Mouse (Mus musculus): ENCODE measurements around the gene Arhgap27.
"Not testable (repeated sequence)": the region's sequence is repeated elsewhere in the genome, so short reads cannot be mapped to it uniquely, and the experiment has no call there.

Gene Arhgap27

DNA sequence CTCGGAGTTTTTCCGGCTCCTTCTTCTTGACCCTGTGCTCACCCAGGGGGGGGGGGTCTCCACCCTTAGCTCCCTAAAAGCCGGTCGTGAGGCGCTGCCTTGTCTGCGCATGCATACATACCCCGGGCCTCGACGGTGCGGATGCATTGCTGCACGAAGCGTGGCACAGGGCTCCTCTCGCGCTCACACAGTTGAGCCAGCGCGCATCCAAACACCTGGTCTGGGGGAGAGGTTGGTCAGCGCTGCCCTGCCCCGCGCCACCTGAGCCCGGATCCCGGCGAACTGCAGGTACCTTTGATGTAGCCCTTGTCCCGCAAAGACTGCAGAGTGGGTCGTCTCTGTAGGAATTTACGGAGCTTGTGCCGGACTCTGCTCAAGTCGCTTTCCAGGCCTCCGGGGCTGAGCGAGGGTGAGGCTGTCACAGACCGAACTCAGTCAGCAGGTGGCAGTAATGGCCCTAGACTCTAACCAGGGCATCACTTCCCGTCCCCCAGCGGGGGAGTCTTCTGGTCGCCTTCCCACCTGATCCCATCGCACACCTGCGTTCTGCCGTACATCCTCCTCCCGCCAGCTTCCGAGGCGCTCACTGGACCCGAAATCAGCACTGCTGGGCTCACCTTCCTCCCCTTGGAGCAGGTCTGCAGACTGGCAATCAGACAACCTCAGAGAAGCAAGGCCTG, 29.6 kb downstream of the Arhgap27 start:
- DNase-seq (ENCODE audit: low spot score in 2 of 2): no peak

DNA sequence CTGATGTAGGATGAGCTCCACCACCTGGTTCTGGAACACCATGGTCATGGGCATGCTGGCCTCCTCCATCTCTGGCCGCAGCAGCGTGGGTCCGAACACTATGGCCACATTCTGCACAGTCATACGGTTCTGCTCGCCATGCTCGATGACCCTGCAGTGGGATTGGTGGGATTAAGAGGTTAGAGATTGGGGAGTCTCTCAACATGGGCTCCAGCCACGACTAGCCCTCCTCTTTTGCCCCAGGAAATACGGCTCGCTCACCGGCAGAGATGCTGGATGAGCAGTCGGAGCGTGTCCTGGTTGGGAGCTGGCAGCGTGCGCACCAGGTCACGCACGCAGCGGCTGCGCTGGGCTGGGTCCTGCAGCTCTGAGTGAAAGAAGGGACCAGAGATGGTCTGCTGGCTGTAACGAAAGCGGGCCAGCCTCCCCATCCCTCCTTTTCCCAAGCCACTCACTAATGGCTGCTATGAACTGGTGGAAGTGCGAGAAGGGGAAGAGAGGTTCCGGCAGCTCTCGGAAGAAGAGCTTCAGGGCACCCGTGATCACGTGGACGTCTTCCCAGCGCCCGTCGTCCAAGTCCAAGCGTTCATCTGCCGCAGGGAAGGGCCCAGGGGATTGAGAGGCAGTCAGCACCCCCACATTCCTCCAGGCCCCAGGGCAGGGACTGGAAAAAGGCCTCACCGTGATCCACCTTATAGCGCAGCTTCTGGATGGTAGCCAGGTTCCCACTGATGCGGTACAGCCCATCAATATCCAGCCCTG, 30.4 kb downstream of the Arhgap27 start:
- no peak for DNase-seq (ENCODE audit: low spot score in 2 of 2)

DNA sequence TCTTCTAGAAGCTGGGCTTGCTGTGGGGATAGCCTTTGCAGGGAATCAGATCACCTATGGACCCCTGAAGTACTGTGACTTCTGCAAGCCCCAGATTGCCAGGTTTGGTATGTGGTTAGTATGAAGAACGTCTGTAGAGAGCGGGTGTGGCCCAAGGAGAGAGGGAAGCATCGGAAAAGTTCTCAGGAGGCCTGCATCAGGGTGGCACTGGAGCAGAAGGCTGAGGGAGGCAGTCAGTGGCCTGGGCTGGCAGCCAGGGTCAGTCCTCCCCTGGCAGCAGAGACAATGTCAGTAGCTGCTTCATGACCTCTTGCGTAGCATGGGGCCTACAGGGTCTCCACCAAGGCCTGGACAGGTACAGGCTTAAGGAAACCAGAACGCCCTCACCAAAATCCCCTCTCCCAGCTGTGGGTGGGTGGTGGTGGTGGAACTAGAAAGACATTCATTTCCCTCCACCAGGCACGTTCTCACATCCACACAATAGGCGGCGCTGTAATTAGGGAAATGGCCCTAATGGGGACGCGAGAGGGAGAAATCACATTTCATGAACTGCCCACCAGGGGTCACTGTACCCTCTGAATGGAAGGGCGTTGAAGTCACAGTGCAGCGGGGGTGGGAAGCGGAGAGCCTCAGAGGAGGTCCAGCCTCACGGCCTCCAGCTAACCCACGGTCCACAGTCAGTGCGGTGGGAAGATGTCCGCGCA, 31.2 kb downstream of the Arhgap27 start:
- peak; percentile 47 to 76 for DNase-seq (ENCODE audit: low spot score in 2 of 2)

DNA sequence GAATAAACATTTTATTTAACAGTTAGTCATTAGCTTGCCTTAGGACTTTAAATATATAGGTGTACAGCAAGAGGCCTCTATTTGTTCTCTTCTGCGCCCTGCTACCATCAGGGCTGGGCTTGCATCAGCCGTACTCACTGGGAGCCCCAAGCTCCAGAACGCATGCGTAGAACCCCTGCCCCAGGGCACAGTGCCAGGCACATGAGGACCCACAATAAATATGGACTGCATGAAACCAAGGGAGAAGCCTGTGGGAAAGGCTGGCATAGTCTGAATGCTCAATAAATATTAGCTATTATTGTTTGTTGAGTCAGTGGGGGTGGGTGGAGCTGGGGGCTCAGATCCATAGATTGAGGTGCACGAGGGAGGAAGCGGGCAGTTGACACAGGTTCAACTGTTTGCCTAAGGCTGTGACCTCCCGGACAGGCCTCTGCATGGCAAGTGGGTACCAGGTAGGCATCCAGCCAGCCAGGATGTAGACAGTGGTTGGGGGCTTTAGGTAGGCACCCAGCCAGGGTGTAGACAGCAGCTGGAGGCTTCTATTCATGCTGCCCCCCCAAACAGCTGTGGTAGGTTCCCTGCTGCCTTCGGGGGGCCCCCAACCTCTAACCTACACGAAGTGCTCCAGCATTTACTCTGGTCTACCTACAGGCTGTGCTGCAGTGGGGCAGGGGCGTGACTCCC, 31.8 kb downstream of the Arhgap27 start:
- no peak for DNase-seq (ENCODE audit: low spot score in 2 of 2)

DNA sequence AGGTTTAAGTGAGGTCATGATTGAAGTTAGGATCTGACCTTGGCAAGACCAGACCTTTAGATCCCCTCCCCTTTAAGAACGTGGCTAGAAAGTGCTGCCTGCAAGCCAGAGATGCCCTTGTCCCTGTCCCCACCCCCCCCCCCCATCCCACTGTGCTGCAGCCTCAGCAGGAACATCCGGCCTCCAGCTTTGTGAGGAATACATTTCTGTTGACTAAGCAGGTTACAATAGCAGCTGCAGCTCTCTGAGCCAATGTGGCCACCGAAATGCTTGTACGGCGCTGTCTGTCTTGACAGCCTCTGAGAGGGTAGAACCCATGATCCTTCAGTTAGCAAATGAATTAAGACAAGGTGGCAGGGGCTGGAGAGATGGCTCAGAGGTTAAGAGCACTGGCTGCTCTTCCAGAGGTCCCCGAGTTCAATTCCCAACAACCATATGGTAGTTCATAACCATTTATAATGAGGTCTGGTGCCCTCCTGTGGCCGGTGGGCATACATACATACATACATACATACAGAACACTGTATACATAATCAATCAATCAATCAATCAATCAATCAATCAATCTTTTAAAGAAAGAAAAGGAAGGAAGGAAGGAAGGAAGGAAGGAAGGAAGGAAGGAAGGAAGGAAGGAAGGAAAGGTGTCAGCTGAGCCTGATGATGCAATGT, 32.7 kb downstream of the Arhgap27 start:
- no peak for DNase-seq (ENCODE audit: low spot score in 2 of 2)

DNA sequence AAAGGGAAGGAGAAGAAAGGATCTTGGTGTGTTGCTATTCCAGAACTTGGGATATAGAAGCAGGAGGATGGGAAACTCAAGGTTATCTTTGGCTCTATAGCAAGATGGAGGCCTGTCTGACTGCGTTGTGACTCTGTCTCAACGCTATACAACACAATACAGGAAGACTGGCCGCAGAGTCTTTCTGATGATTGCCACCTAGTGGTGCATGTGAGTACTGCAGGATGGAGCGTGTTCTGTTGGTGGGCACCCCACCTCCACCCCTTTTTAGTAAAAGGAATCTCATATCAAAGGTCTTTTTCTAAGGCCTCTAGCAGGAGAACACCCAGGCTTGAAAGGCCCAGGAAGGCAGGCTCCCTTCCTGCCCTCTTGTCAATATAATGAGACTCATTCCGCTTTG, 36.5 kb downstream of the Arhgap27 start:
- DNase-seq (ENCODE audit: low spot score in 2 of 2): peak; percentile 49 to 78

DNA sequence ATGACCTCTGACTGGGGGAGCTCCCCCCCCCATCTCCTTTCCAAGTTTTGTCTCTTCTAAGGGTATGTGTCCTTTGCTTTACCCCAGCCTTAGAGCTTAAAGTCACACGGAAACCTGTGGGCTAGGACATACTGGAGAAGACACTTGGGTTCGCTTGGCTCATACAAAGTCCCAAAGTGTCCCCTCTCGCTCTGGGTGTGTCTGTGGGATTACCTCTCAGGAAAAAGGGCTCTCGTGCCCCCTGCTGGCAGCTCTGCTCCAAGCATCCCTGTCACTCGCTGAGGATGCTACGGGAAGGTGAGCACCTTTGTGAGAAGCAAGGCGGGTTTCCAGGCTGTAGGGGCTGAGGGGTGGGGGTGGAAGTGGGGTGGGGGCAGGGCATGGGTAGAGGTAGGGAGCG, 38.3 kb downstream of the Arhgap27 start:
- DNase-seq (ENCODE audit: low spot score in 2 of 2): peak in 1 of 2 experiments; percentile 49

DNA sequence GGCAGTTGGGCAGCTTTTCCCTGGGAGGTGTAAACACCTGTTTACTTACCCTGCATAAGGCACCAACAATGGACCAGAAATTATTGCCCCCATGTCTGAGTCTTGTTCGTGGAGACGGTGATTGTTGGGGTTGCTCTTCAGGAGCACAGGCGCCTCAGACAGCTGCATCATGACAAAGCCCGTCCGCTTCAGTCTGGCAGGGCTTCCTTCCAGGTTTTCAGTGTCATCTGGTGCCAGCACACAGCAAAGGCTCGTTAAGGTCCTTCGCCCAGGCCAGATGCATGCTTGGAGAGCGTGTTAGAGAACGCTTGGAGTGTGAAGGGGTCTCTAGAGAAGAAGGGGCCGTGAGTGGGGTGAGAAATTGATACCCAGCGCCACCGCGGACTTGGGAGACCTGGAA, 38.8 kb downstream of the Arhgap27 start:
- DNase-seq (ENCODE audit: low spot score in 2 of 2): no peak

DNA sequence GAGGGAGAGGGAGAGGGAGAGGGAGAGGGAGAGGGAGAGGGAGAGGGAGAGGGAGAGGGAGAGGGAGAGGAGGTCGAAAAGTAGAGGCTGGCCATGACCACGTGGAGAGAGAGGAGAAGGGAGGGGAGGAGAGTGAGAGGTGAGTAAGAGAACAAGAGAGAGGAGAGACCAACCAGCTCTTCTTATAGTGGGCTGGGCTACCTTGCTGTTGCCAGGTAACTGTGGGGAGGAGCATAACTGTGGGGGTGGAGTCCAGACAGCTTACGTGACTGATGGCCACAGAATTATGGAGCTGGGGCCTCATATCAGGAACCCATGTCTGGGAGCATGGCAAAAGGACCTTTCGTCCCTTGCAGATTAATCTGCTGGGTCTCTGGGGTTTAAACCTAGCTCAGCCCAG, 40.7 kb downstream of the Arhgap27 start:
- DNase-seq (ENCODE audit: low spot score in 2 of 2): not testable (repeated sequence)

DNA sequence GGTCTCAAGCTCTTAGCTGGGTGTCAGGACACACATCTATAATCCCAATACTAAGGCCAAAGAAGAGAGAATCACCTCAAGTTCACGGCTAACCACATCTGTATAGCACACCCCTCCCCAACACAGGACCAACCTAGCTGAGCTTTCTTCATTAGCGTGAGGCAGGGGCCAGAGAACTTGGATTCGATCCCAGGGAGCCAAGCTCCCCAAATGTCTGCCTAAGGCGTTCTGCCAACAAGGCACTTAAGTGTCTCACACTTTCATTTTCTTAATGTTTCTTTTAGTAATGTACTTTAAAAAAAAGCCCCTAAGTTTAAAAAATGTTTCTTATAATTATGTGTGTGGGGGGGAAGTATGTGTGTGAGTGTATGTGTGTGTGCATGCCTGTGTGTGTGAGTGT, 42.8 kb downstream of the Arhgap27 start:
- DNase-seq (ENCODE audit: low spot score in 2 of 2): no peak

DNA sequence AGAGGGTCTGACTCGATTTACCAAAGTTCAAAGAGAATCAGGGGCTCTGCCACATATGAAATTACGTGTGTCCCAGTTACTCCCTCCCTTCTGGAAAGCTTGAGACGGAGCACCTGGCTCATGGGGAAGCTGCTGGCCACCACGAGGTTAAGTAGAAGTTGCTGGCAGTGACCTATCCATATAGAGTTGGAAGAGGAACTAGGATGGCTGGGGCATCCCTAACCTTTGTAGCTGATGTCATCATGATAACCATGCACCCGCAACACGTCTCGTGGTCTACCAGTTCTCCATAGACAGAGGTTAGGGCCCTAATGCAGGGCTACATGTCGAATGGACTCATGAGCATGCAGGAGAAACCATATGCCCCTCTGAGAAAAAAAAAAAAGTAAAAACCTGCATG, 43.3 kb downstream of the Arhgap27 start:
- no peak for DNase-seq (ENCODE audit: low spot score in 2 of 2)

DNA sequence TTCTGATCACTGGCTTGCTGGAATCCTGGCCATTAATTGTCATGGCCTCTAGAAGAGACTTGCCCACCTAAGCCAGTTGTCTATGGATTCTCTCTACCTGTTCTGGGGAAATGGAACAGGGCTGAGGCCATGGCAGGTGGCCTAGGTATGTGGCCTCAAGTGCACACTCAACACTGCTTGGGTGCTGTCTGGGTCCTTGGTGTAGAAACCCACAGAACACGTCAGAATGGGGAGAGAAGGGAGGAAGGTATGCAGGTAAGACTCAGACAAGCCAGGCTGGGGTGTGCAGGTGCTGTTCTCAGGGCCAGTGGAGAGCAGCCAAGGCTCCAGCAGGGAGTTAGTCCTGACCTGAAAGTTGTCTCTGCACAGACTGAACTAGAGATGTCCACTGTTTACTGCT, 45.5 kb downstream of the Arhgap27 start:
- DNase-seq (ENCODE audit: low spot score in 2 of 2): no peak

DNA sequence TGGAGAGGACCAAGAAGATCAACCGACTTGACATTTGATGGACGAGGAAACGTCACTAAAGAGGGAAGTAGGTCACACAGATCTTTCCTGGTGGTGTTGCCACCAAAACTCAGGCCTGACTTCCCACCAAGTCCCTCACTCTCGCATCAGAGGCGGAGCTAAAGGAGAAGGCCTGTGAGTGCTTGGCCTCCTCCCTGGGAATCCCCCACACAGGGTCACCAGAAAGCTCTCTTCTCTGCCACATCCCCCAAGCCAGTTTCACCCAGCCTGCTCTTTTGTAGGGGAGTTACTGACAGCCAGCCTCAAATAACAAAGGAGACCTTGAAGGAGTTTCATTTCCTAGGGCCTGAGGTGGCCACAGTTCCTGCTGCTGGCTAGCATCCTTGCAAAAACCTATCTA, 48.1 kb downstream of the Arhgap27 start:
- DNase-seq (ENCODE audit: low spot score in 2 of 2): no peak

DNA sequence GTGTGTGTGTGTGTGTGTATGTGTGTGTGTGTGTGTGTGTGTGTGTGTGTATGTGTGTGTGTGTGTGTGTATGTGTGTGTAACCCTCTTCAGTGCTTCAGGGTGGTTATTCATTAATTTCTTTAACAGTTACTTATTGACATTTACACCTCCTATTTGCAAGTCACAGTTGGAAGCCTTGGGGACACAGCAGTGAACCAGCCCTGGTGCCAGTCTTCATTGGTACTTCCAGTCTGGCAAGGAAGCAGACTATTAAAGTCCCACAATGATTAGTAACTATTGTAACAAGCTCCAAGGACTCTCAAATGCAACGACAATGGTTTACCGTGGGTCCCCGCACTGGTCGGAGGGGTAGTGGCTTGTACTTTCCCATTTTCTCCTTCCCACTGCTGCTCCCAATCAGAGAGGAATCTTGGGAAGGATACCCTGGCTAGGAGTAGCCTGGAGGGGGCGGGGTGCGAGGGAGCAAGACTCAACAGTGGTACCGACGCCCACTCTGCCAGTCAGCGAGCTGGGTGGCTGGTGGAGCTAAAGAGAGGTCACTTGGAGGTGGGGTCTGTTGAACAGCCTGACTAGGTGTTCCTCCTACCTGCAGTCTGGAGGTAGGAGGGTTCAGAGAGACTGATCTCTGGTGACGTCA, 48.6 kb downstream of the Arhgap27 start:
- no peak for DNase-seq (ENCODE audit: low spot score in 2 of 2)

DNA sequence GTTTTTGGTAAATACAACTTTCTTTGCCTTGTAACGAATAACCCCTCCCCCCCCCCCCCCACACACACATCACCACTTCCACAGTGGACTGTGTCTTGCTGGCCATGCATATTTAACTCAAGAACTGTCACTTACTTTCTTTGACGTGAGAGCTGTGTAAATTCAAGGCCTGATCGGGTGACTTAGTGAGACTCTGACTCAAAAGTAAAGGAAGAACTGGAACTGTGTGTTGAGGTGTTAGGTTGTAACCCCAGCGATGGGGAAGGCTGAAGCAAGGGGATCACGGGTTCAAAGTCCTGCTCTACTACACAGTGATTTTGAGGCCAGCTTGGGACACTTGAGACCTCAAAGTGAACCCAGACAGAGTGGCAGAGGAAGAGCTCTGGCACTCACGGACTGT, 50.0 kb downstream of the Arhgap27 start:
- no peak for DNase-seq (ENCODE audit: low spot score in 2 of 2)

DNA sequence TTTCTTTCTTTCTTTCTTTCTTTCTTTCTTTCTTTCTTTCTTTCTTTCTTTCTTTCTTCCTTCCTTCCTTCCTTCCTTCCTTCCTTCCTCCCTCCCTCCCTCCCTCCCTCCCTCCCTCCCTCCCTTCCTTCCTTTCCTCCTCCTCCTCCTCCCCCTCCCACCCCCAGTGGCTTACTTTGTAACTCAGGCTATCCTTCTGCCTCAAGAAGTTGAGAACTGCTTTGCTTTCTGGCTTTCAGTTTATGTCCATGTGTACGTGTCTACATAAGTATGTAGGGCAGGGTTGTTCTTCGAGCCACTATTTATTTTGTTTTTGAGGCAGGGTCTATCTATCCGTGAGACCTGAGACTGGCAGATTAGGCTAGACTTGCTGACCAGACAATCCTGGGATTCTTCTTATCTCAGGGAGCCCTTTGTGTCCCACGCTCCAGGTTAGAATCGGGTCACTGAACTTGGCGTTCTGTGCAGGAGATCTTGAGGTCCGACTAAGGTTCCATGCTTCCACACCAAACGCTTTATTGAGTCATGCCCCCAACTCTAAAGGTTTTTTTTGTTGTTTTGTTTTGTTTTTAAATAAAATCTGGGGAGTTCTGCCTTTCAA, 50.7 kb downstream of the Arhgap27 start:
- DNase-seq (ENCODE audit: low spot score in 2 of 2): no peak

DNA sequence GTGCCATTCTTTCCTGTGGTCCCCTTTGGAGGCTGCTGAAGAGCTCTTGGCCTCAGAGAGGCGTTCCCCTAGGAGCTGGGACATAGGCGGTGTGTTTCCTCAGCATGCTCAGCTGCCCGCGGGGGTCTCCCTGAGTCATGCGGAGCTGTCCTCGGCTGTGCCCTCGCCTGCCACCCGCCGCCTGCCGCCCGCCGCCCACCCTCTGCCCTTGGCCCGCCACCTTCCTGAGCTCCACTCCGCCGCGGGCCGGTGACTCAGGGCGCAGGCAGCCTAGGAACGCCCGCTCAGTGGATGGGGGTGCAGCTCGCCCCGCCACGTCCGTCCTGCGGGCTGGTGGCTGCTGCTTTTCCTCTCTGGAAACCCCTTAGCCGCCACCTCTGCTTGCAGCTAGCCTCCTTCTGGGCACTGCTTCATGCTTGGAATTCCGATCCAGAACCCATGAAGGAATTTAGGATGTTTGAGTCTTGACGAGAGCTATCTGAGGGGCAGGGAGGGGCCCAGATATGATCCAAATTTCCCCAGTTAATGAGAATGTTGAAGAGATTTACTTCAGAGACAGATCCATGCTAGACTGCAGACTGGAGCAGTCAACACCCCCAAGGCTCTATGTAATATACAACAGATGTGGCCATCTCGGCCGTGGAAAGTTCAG, 51.4 kb downstream of the Arhgap27 start:
- DNase-seq (ENCODE audit: low spot score in 2 of 2): no peak

DNA sequence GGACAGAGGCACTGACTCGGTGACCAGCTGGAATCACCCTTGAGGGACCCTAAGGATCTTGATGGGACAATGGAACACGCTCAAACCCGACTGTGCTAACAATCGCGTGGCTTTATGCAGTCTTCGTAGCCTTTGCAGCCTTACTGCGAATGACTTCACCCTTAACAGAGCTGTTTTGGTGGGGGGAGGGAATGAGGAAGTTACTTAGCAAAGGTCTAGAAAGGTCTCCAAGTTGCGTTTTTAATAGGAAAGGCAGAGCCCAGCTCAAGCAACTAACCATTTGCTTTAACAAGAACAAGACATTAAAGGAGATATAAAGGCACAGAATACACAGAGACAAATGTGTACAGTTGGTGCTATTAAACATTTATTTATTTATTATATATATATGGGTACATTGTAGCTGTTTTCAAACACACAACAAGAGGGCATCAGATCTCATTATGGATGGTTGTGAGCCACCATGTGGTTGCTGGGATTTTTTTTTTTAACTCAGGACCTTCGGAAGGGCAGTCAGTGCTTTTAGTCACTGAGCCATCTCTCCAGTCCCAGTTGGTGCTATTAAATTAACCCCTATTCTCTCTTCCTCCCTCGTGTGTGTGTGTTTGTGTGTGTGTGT, 53.4 kb downstream of the Arhgap27 start:
- DNase-seq (ENCODE audit: low spot score in 2 of 2): no peak

DNA sequence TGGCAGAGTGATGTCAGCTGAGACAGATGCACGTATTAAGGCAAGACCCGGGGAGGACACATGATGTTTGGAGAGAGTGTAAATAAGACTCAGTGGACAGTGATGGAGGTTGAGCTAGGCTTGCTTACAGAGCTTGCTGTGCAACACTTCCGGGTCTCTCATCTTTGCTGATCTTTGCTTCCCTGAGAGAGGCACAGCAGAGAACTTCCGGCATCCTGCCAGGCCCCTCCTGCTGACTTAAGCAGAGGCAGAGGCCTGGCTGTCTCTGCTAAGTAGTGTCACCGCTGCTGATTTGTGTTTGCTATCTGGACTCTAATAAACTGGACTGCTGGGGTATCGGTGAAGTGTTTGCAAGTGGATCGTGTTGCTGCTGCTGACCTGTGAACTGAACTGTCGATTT, 55.6 kb downstream of the Arhgap27 start:
- no peak for DNase-seq (ENCODE audit: low spot score in 2 of 2)

DNA sequence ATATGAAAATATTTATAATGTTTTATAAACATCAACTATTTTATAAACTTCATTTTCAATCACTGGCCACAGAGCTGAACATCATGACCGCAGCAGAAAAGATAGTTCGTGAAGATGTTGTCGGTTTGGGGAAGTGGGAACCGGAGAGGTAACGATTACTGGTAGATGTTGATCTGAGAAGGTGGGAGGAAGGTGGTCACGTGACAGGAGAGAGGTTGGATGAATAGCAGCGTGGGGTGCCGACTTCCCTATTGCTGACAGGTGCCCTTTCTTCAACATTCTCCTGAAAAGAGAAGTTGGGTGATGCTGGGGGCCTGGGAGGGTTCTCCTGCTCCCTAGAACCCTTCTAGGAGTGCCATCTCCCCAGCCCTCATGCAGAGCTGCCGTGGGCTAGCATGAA, 59.0 kb downstream of the Arhgap27 start:
- no peak for DNase-seq (ENCODE audit: low spot score in 2 of 2)
